Mouse (Mus musculus) hindbrain, embryonic 11.5 days (tissue): ENCODE data around the gene Nploc4. TPM values are rescaled to one million over a fixed set of nuclear protein-coding genes. Genes with fewer than 3 reads are reported as not detected.
"Not testable (repeated sequence)": the region's sequence is repeated elsewhere in the genome, so short reads cannot be mapped to it uniquely, and the experiment has no call there.

Source experiments
- ATAC-seq: fragments of 200-750 bp; cut with Nextera tagmentation; 2 replicates; pipeline ENCODE4 v1.8.0; 2017; ENCODE audit warnings: mild to moderate bottlenecking, moderate TSS enrichment, moderate library complexity; ENCODE audit not compliant: low FRiP score
- DNase-seq: peaks from one replicate; pipeline ENCODE4 v3.0.0-alpha.2; 2015; ENCODE audit warnings: low spot score
- H3K27ac ChIP-seq: fragments of 300-500 bp; sonication (generic); 2 replicates; pipeline ENCODE4 v1.5.1; 2014; ENCODE audit warnings: mild to moderate bottlenecking, low read depth, low read length
- H3K27me3 ChIP-seq: fragments of 300-500 bp; sonication (generic); 2 replicates; pipeline ENCODE4 v1.6.1; 2014; ENCODE audit warnings: mild to moderate bottlenecking, low read length, moderate library complexity, mixed read lengths; ENCODE audit not compliant: control insufficient read depth, insufficient read depth
- H3K36me3 ChIP-seq: fragments of 300-500 bp; sonication (generic); 2 replicates; pipeline ENCODE4 v1.6.1; 2014; ENCODE audit warnings: mild to moderate bottlenecking, low read length, moderate library complexity, mixed read lengths; ENCODE audit not compliant: control insufficient read depth, insufficient read depth
- H3K4me1 ChIP-seq: fragments of 300-500 bp; sonication (generic); replicated peaks from 2 replicates; pipeline ENCODE4 v1.6.1; 2014; ENCODE audit warnings: low read length, mixed read lengths; ENCODE audit not compliant: control insufficient read depth, insufficient read depth
- H3K4me2 ChIP-seq: fragments of 300-500 bp; sonication (generic); replicated peaks from 2 replicates; pipeline ENCODE4 v1.6.1; 2014; ENCODE audit warnings: mild to moderate bottlenecking, low read depth, low read length
- H3K4me3 ChIP-seq: fragments of 300-500 bp; sonication (generic); 2 replicates; pipeline ENCODE4 v1.5.1; 2014; ENCODE audit warnings: low read depth, low read length
- H3K9ac ChIP-seq: fragments of 300-500 bp; sonication (generic); 2 replicates; pipeline ENCODE4 v1.6.1; 2014; ENCODE audit warnings: low read depth, low read length
- H3K9me3 ChIP-seq: fragments of 300-500 bp; sonication (generic); 2 replicates; pipeline ENCODE4 v1.6.1; 2016; ENCODE audit warnings: low read length; ENCODE audit not compliant: control insufficient read depth
- WGBS: fragments of 180-500 bp; shearing (Covaris S2); extraction: QIAGEN DNeasy Blood & Tissue Kit; methylation state at CpG from one replicate; pipeline ENCODE4 v1.1.7; 2014; 5-methylcytosine and 5-hydroxymethylcytosine counted together
- polyA plus RNA-seq: library from polyadenylated mRNA; unstranded; fragments of >200 nt; fragmentation: Nextera tagmentation; extraction: Ambion mirVana; gene quantifications from 2 replicates; pipeline ENCODE4 v1.2.1, GENCODE M21; 2014

Nploc4 gene
- polyA plus RNA-seq, 1 experiment from 2014 or later = 37.5 TPM

DNA sequence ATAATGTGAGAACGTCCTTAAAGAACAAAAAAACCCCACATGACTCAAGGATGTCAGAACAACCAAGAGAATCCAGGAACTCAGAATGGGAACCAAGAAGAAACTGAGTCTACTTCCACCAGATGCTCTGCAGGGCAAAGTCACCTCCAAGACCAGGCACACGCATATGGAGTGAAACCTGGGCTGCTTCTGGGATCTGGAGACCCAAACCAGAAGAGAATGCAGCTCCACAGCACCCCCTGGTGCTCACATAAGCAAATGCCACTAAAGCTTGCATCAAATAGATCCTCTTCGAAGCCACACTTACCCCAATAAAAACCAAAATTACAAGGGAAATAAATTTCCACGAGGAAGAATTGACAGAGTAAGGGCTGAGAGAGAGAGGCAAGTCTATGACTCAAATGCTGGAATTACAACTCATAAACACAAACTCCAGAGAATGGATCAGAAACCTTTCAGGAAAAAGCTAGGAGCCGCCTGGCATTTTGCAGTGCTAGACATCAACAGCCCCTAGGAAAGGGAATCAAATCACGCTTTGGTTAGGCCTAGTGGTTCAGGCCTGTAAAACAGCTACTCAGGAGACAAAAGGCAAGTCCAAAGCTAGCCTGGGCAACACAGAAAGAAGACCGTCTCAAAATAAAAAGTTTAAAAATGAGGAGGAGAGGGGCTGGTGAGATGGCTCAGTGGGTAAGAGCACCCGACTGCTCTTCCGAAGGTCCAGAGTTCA lies 13.8 kb downstream of the Nploc4 start:
- 82% methylated on average over 9 of the region's 9 CpGs for WGBS
- H3K27me3 ChIP-seq = no peaks in the 10 kb centered on the region
- no peak overlapping the region for H3K4me2 ChIP-seq
- H3K4me1 ChIP-seq = no peaks in the 10 kb centered on the region
- no peaks in the 10 kb centered on the region for H3K9me3 ChIP-seq
- ATAC-seq (no peak), DNase-seq (peak; percentile 84)
- H3K27ac ChIP-seq = no peak overlapping the region
- H3K36me3 ChIP-seq = 0 out of 2 replicates have a peak, but pooled peaks cover 4% of the 10 kb centered on the region
- no peak overlapping the region for H3K9ac ChIP-seq
- H3K4me3 ChIP-seq = no peak overlapping the region

DNA sequence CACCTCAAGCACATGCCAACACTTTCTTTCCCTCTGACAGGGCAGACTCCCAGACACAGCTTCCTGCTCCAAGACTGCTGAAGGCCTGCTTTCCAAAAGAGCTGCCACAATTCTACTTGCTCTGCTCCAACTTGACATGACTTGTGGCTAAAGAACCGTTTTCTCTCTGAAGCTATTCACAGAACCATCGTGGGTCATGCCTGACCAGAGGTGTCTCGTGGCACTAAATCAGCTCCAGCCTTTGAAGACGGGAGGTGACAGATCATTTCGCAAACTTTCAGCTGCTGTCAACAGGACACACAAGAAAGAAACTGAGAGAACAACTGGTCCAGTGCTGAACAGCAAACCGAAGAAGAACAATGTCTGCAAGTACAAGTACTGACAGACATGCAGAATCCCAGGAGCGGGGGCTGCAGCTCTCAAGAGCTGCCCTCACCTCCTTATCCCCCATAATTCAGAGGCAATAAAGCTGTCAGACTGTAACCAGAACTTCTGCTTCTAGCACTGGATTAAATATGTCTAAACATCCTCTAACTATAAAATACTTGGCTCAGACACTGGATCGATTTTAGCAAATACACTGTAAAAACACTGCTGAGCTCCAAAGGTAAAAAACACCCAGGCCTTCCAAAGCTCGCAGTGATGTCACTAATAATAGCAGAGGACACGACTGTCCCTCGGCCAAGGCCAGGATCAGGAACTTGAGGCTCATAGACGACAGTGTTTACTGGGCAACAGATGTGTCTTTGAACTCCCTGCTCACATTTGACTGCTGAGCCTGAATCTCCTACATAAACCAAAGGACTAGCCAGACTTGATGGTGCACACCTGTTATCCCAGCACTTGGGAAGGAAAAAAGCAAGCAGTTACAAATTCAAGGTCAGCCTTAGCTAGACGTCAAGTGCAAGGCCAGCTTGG lies 14.6 kb downstream of the Nploc4 start:
- Histone ChIP-seq H3K36me3 (0 out of 2 replicates have a peak, but pooled peaks cover 4% of the 10 kb centered on the region), H3K4me3 (no peak overlapping the region)

DNA sequence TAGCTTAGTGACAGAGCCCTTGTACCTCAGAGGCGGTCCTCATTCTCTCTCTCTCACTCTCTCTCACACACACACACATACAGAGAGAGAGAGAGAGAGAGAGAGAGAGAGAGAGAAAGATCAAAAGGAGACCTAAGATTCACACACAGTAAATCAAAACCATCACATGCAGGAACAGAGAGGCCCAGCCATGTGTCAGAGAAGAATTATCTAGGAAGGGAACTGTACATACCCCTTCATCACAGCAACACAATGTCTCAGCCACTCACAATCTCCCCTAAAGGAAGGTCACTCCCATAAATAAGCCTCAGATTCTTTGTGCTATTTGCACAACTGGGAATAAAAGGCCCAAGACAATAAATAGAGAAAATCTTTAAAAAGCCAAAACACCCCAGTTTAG lies 18.9 kb downstream of the Nploc4 start:
- ATAC-seq (no peak), DNase-seq (no peak)
- 100% methylated on average over 1 of the region's 1 CpGs for WGBS
- no peak overlapping the region for H3K4me2 ChIP-seq
- no peaks in the 10 kb centered on the region for H3K4me1 ChIP-seq
- no peak overlapping the region for H3K4me3 ChIP-seq
- H3K36me3 ChIP-seq = no peaks in the 10 kb centered on the region
- H3K9me3 ChIP-seq = no peaks in the 10 kb centered on the region
- no peak overlapping the region for H3K9ac ChIP-seq
- no peaks in the 10 kb centered on the region for H3K27me3 ChIP-seq
- H3K27ac ChIP-seq = no peak overlapping the region

More for the DNA sequence above, 14.6 kb downstream of the Nploc4 start:
- no peaks in the 10 kb centered on the region for H3K27me3 ChIP-seq
- WGBS = 93% methylated on average over 13 of the region's 13 CpGs
- no peaks in the 10 kb centered on the region for H3K4me1 ChIP-seq
- no peak for DNase-seq
- H3K4me2 ChIP-seq = no peak overlapping the region
- no peak overlapping the region for H3K27ac ChIP-seq
- no peak overlapping the region for H3K9ac ChIP-seq
- H3K9me3 ChIP-seq = no peaks in the 10 kb centered on the region
- no peak for ATAC-seq

DNA sequence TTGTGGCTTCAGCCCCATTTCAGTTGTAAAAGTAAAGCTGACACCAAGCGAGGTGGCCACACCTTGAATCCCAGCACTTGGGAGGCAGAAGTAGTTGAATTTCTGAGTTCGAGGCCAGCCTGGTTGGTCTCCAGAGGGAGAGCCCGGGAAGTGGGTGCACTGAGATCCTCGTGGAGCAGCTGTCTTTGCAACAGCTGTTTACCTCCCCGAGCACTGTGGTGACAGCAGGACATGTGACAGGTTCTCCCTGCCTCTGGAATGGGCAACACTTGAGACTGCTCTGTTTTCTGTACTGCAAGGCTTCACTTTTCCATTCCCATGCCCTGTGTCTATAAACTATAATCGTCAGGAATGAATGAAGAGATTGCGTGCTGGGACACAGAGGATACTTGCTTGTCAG lies 19.7 kb downstream of the Nploc4 start:
- Histone ChIP-seq H3K9ac (no peak overlapping the region), H3K9me3 (no peaks in the 10 kb centered on the region), H3K36me3 (no peaks in the 10 kb centered on the region), H3K4me3 (no peak overlapping the region), H3K27me3 (no peaks in the 10 kb centered on the region), H3K27ac (no peak overlapping the region), H3K4me1 (no peaks in the 10 kb centered on the region), H3K4me2 (no peak overlapping the region)
- no peak for DNase-seq
- WGBS = 91% methylated on average over 7 of the region's 7 CpGs
- ATAC-seq = no peak

DNA sequence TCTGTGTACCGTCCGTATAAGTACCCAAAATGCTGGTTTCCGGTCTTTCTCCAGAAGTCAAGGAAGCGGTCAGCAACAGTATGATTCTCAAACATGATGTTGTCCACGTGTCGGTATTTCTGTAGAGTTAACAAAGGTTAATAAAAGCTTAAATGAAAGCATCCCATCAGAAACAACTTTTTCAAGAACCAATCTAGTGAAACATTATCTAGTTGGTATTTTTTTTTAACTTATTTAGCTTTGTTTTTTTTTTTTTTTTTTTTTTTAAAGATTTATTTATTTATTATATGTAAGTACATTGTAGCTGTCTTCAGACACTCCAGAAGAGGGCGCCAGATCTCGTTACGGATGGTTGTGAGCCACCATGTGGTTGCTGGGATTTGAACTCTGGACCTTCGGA lies 23.9 kb downstream of the Nploc4 start:
- WGBS = 97% methylated on average over 7 of the region's 10 CpGs
- not testable (repeated sequence) for H3K9ac ChIP-seq, DNase-seq, H3K4me2 ChIP-seq, H3K36me3 ChIP-seq, ATAC-seq, H3K9me3 ChIP-seq, H3K4me1 ChIP-seq, H3K27ac ChIP-seq, H3K27me3 ChIP-seq, H3K4me3 ChIP-seq

DNA sequence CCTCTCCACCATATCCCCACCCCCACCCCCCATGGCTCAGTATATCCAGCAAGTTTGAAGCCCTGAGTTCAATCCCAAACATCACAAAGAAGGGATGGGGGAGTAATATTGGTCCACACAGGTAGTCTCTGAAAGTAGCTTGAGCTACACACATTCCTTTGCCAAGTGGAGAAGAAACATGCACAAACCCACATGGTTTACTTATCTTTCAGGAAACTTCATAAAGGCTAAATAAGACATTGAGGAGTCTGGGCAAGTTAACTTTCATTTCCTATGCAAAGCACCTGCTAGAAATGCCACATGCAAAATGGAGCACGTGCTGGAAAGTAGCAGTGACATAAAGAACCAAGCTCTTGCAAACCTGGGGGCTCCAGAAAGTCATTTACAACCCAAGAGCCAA lies 31.1 kb downstream of the Nploc4 start:
- H3K9ac ChIP-seq = no peak overlapping the region
- H3K9me3 ChIP-seq = no peaks in the 10 kb centered on the region
- H3K4me3 ChIP-seq = no peak overlapping the region
- no peaks in the 10 kb centered on the region for H3K4me1 ChIP-seq
- no peaks in the 10 kb centered on the region for H3K27me3 ChIP-seq
- no peak for ATAC-seq
- no peak overlapping the region for H3K27ac ChIP-seq
- peaks cover 6% of the 10 kb centered on the region; the same call in 1 of the 2 replicates for H3K36me3 ChIP-seq
- DNase-seq = no peak
- 91% methylated on average over 1 of the region's 1 CpGs for WGBS
- H3K4me2 ChIP-seq = no peak overlapping the region

DNA sequence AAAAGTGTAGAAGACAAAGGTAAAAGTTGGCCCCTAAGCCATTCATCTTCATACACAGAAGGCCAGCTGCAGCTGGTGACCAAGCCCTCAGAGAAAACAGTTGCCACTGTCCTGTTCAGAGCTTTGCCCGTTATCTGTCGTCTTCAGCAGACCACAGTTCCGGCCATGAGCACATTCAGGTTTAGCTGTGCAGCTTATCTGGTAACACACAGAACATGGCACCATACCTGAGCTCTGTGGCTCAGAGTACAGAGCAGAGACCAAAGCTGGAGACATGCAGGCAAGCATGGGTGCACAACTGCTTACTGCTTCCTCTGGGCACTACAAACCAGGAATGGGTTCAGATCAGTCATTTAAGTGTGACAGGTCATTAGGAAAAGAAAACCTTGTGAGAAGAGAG lies 31.6 kb downstream of the Nploc4 start:
- Histone ChIP-seq H3K4me2 (no peak overlapping the region), H3K4me1 (no peaks in the 10 kb centered on the region), H3K27me3 (no peaks in the 10 kb centered on the region), H3K4me3 (no peak overlapping the region), H3K9me3 (no peaks in the 10 kb centered on the region), H3K9ac (no peak overlapping the region), H3K36me3 (peaks cover 6% of the 10 kb centered on the region; the same call in 1 of the 2 replicates), H3K27ac (no peak overlapping the region)
- DNase-seq = no peak
- ATAC-seq = no peak
- 95% methylated on average over 3 of the region's 3 CpGs for WGBS

DNA sequence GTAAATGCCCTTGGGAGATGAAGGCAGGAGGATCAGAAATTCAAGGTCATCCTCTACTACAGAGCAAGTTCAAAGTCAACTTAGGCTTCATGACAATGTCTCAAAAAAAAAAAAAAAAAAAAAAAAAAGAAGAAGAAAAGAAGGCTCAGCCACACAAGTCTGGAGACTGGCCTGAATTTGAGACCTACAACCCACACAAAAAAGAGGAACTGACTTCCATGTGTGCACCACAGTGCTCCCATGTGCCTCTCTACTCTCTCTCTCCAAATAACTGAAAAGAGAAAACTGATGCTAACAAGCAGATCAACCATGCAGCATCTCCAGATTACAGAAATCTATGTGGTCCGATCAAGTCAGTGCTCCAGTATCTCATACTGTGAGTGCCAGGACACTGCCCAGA lies 32.7 kb downstream of the Nploc4 start:
- H3K9me3 ChIP-seq = no peaks in the 10 kb centered on the region
- H3K9ac ChIP-seq = no peak overlapping the region
- H3K4me1 ChIP-seq = no peaks in the 10 kb centered on the region
- H3K27me3 ChIP-seq = no peaks in the 10 kb centered on the region
- H3K36me3 ChIP-seq = peaks cover 11% of the 10 kb centered on the region; the same call in 1 of the 2 replicates
- ATAC-seq (no peak), DNase-seq (no peak)
- H3K4me2 ChIP-seq = no peak overlapping the region
- H3K27ac ChIP-seq = no peak overlapping the region
- 88% methylated on average over 1 of the region's 1 CpGs for WGBS
- H3K4me3 ChIP-seq = no peak overlapping the region
